Mouse (Mus musculus) cerebellum, adult 2 months (tissue): ENCODE results near the gene Dnaaf1.

Experiments
- CTCF ChIP-seq: fragments of 200-500 bp; IDR thresholded peaks from 2 replicates; pipeline ENCODE4 v1.5.1; 2011; ENCODE audit warnings: low read depth, mild to moderate bottlenecking, control low read depth, low read length, moderate library complexity, borderline replicate concordance; ENCODE audit not compliant: insufficient read depth
- POLR2A ChIP-seq: fragments of 200-500 bp; IDR thresholded peaks from 2 replicates; pipeline ENCODE4 v1.6.1; 2011; ENCODE audit warnings: low read length, control low read depth, borderline replicate concordance; ENCODE audit not compliant: insufficient read depth

DNA sequence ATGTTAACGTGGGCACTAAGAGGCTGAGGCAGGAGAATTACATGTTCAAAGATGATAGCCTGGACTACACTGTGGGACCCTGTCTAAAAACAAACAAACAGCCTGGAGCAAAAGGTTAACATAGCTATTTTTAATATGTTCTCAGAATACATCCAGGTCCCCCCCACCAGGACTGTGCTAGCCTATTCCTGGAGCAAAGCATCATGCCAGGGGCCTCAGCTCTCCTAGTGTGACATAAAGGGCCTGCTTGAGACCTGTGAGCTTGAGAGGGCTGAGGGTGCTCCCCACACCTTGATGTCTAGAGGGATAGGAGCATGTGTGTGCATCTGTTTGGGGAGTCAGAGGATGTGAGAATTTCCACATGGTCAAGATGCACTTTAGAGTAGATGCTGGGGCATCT lies 48.7 kb downstream of the Dnaaf1 start:
- TF ChIP-seq POLR2A (no peak), CTCF (no peak)
